Mouse (Mus musculus) hindbrain, embryonic 14.5 days (tissue): ENCODE measurements at regions not wholly inside any gene's neighbourhood (a gene's known extent, or its start where the extent isn't known, plus 50 kb on each side); places are given as distances from the start of the nearest gene placed in this dataset.

Source experiments
- ATAC-seq: fragments of 200-750 bp; cut with Nextera tagmentation; 2 replicates; pipeline ENCODE4 v1.8.0; 2017; ENCODE audit warnings: moderate number of reproducible peaks, mild to moderate bottlenecking, moderate TSS enrichment, moderate library complexity; ENCODE audit not compliant: low FRiP score
- DNase-seq: peaks from one replicate; pipeline ENCODE4 v3.0.0-alpha.2; 2015; ENCODE audit warnings: low spot score
- H3K27ac ChIP-seq: fragments of 300-500 bp; sonication (generic); 2 replicates; pipeline ENCODE4 v1.5.1; 2014; ENCODE audit warnings: mild to moderate bottlenecking, moderate library complexity
- H3K27me3 ChIP-seq: fragments of 300-500 bp; sonication (generic); 2 replicates; pipeline ENCODE4 v1.6.1; 2014; ENCODE audit warnings: mild to moderate bottlenecking, low read length, mixed read lengths; ENCODE audit not compliant: control insufficient read depth, insufficient read depth
- H3K36me3 ChIP-seq: fragments of 300-500 bp; sonication (generic); replicated peaks from 2 replicates; pipeline ENCODE4 v1.6.1; 2014; ENCODE audit not compliant: control insufficient read depth, insufficient read depth
- H3K4me1 ChIP-seq: fragments of 300-500 bp; sonication (generic); replicated peaks from 2 replicates; pipeline ENCODE4 v1.6.1; 2014; ENCODE audit warnings: antibody characterized with exemption, low read length, mixed read lengths; ENCODE audit not compliant: control insufficient read depth, insufficient read depth
- H3K4me2 ChIP-seq: fragments of 300-500 bp; sonication (generic); replicated peaks from 2 replicates; pipeline ENCODE4 v1.6.1; 2014; ENCODE audit warnings: mild to moderate bottlenecking, moderate library complexity
- H3K4me3 ChIP-seq: fragments of 300-500 bp; sonication (generic); replicated peaks from 2 replicates; pipeline ENCODE4 v1.5.1; 2014; ENCODE audit warnings: mild to moderate bottlenecking, low read length
- H3K9ac ChIP-seq: fragments of 300-500 bp; sonication (generic); 2 replicates; pipeline ENCODE4 v1.6.1; 2014
- H3K9me3 ChIP-seq: fragments of 300-500 bp; sonication (generic); 2 replicates; pipeline ENCODE4 v1.6.1; 2016; ENCODE audit warnings: low read length; ENCODE audit not compliant: control insufficient read depth
- WGBS: fragments of 180-500 bp; shearing (Covaris S2); extraction: QIAGEN DNeasy Blood & Tissue Kit; methylation state at CpG from one replicate; pipeline ENCODE4 v1.1.7; 2014; 5-methylcytosine and 5-hydroxymethylcytosine counted together

- Histone ChIP-seq H3K36me3 (no peaks in the 10 kb centered on the region), H3K4me2 (no peak overlapping the region), H3K27me3 (no peaks in the 10 kb centered on the region), H3K9ac (no peak overlapping the region), H3K9me3 (no peaks in the 10 kb centered on the region), H3K4me3 (no peak overlapping the region), H3K4me1 (no peaks in the 10 kb centered on the region), H3K27ac (no peak overlapping the region)
- WGBS, result 88% methylated on average over 4 of the region's 4 CpGs
- DNase-seq, result no peak
- no peak for ATAC-seq
Observed at GRCm38 (mm10) chr14:93972858-93973257, 82.4 kb upstream of the Pcdh9 start.

DNA sequence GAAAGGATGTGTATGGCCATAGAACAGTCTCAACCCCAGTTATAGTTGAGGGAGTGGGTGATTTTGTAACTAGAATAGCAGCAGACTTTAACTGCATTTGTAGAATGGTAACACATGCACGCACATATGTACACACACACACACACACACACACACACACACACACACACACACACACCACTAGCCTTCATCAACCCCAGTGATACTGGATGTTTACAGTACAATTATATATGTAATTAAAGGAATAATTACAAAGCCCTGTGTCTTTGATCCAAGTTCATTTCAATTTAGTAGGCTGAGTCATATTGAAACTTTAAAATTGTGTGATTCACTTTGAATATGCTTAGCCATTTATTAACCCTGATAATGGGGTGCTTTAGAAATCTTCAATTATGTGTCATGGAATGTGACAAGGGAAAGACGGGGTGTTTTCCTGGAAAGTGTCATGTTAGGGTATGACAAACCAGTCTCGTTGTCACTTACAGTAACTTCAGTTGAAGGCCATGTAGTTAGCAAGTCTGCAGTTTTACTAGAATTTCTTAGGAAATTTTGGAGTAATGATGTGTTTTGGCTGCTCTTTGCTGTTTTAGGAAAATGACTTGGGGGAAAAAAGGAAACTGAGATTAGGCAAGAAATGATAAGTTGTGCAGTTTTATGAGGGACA is 81.8 kb upstream of the Pcdh9 start:
- Histone ChIP-seq H3K9ac (no peak overlapping the region), H3K36me3 (no peaks in the 10 kb centered on the region), H3K27me3 (no peaks in the 10 kb centered on the region), H3K9me3 (no peaks in the 10 kb centered on the region), H3K27ac (no peak overlapping the region), H3K4me3 (no peak overlapping the region), H3K4me1 (no peaks in the 10 kb centered on the region), H3K4me2 (no peak overlapping the region)
- DNase-seq (no peak), ATAC-seq (no peak)
- WGBS, result 89% methylated on average over 3 of the region's 3 CpGs

- Histone ChIP-seq H3K36me3 (no peaks in the 10 kb centered on the region), H3K4me2 (no peak overlapping the region), H3K4me3 (no peak overlapping the region), H3K9me3 (no peaks in the 10 kb centered on the region), H3K9ac (no peak overlapping the region), H3K27me3 (no peaks in the 10 kb centered on the region), H3K27ac (no peak overlapping the region), H3K4me1 (no peaks in the 10 kb centered on the region)
- WGBS, result 64% methylated on average over 2 of the region's 2 CpGs
- DNase-seq, result no peak
- ATAC-seq, result no peak
Observed at GRCm38 (mm10) chr14:93966933-93967332, 76.5 kb upstream of the Pcdh9 start.

DNA sequence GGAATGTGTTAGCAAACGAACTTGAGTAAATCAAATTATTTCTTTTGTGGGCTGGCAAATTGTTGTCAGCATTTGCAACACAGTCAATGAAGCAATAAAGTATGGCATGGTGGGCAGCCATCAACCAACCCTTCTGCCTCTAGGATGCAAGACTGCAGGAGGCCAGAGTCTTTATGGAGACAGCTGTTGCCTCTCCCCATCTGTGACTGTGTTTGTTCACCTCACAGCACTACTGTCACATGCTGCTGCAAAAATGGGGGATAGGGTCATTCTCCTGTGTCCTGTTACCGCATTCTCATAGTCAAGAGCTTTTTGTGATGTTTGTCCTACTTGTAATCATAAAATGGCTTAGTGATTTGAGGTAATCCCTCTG is 72.2 kb upstream of the Pcdh9 start:
- Histone ChIP-seq H3K4me3 (no peak overlapping the region), H3K27me3 (no peaks in the 10 kb centered on the region), H3K9me3 (no peaks in the 10 kb centered on the region), H3K4me1 (no peaks in the 10 kb centered on the region), H3K36me3 (no peaks in the 10 kb centered on the region), H3K27ac (0 out of 2 replicates have a peak overlapping the region, but pooled peaks have one; percentile 16), H3K4me2 (no peak overlapping the region), H3K9ac (no peak overlapping the region)
- DNase-seq (no peak), ATAC-seq (peak; percentile 90)
- WGBS, result 53% methylated on average over 2 of the region's 2 CpGs

GRCm38 (mm10) chr14:93961963-93962676 is 71.6 kb upstream of the Pcdh9 start:
- no peaks in the 10 kb centered on the region for H3K4me1 ChIP-seq
- no peak overlapping the region for H3K4me3 ChIP-seq
- no peak overlapping the region for H3K4me2 ChIP-seq
- H3K36me3 ChIP-seq, result no peaks in the 10 kb centered on the region
- no peak overlapping the region for H3K9ac ChIP-seq
- no peaks in the 10 kb centered on the region for H3K9me3 ChIP-seq
- ATAC-seq (peak; percentile 84), DNase-seq (peak; percentile 27)
- H3K27me3 ChIP-seq, result no peaks in the 10 kb centered on the region
- H3K27ac ChIP-seq, result 0 out of 2 replicates have a peak overlapping the region, but pooled peaks have one; percentile 16
